Mouse (Mus musculus) liver, adult 2 months (tissue): ENCODE measurements around the gene Parp16.

Source experiments
- CTCF ChIP-seq: fragments of 200-500 bp; IDR thresholded peaks from 2 replicates; pipeline ENCODE4 v1.5.1; 2011; ENCODE audit warnings: low read depth, low read length, control low read depth
- POLR2A ChIP-seq: fragments of 200-500 bp; IDR thresholded peaks from 2 replicates; pipeline ENCODE4 v1.6.1; 2011; ENCODE audit warnings: low read length, control low read depth; ENCODE audit not compliant: insufficient read depth; ENCODE audit errors: extremely low read depth

DNA sequence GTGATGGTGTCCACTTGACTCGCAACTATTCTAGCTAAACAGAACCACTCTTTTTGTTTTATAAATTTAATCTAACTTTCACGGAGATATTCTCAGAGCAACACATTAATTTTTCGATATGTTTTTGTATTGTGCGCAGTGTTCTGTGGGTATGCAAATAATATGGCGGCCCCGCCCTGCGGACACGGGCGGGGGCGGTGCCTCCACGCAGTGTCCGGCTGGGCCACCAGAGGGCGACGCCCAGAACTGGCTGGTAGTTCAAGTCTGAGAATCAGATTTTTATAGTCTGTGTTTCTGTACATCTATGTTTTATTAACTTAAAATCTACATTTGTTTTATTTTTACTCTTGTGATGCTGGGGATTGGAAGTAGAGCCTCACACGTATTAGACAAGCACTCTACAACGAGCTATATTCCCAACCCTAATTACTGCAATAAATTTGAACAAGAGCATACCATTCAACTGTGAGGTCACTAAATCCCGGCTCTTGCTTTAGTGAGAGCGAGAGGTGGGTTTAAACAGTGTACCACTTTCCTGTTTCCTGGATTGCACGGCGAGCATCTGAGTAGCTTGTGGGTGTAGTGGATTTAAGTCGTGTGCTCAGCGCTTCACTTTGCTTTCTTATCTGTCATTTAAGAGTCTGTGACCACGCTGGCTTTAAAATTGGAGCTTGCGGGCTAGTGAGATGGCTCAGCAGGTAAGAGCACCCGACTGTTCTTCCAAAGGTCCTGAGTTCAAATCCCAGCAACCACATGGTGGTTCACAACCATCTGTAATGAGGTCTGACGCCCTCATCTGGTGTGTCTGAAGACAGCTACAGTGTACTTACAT is 1.8 kb downstream of the Parp16 start:
- no peak for TF ChIP-seq POLR2A
- TF ChIP-seq CTCF, result peak; percentile 85
